9 mouse cellular contexts compared by ENCODE assay signal in the genomic region with DNA sequence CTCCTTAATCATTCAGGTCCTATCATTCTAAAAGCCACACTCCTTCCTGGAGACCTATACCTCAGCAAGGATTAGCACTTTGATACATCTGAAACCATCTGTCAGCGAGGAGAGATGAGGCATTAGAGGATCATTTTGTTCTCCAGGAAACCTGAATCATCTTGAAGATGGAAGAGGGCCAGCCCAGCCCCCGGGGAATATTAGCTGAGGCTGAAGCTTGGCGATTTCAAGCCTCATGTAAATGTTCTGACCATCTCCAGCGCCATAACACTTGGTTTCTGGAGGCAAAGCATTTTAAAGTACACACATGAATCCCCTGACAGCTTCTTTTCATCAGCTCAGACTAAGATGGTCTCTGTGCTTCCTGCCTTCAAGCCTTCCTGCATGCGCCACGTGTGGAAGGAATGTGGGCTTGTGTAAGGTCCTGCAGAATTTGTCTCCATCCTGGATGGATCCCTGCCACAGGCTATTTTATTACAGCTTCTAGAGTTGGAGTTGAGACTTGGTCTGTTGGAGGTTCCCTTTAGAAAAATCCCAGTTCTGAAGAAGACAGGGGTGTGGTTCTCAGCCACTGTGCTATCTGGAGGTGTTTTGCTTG. TPM values are rescaled to one million over a fixed set of nuclear protein-coding genes. Genes with fewer than 3 reads are reported as not detected.
A peak's percentile ranks its signal among the peaks of the same experiment; 100 is the strongest.
DNase-seq lines count a peak whose midpoint lies in the region; ATAC-seq and TF ChIP-seq lines count a peak whose summit lies in the region.
"Had no signal": no experiment of that assay in that cellular context is flagged by ENCODE, and none has a peak within 500 bp of the region (broad histone marks: within the 10 kb centered on the region; RNA-seq: fewer than 3 reads in every experiment).

No protein-coding gene starts in this region.

- ATAC-seq in liver, embryonic 11.5 days (replicated peaks; ENCODE audit: low FRiP score), result no peak
- no peak; the same call in 1 of the 2 replicates for ATAC-seq in limb, embryonic 14.5 days (ENCODE audit: low FRiP score, low read depth)
- no peak for ATAC-seq in granulocyte monocyte progenitor cell, adult 5-6 weeks (replicated peaks; ENCODE audit: poor library complexity, severe bottlenecking)

- TF ChIP-seq CTCF in heart, adult 2 months (IDR thresholded peaks at IDR 0.05), result peak; percentile 48

- H3K4me3 ChIP-seq in liver, embryonic 11.5 days (ENCODE audit: low read depth, low read length), result no peak overlapping the region; the same call in 1 of the 2 replicates
- no peak overlapping the region; the same call in 1 of the 2 replicates for H3K4me3 ChIP-seq in heart, adult 2 months
- H3K4me3 ChIP-seq in limb, embryonic 14.5 days (replicated peaks; ENCODE audit: low read length), result no peak overlapping the region

- H3K27ac ChIP-seq in liver, embryonic 11.5 days (ENCODE audit: low read depth, low read length), result no peak overlapping the region
- H3K27ac ChIP-seq in heart, adult 2 months, result no peak overlapping the region
- no peak overlapping the region for H3K27ac ChIP-seq in limb, embryonic 14.5 days (replicated peaks; ENCODE audit: low read depth, low read length)

- intact Hi-C loops in heart, adult 2 months (cut with DNase I), result loop anchor here (5.0 kb wide), 1 partner anchor 319 kb away; no protein-coding TSS in a partner anchor

- DNase-seq in liver, embryonic 11.5 days (ENCODE audit: low spot score), result no peak
- no peak for DNase-seq in liver
- DNase-seq in adrenal gland, postnatal 25 days, result peak; percentile 32
- peak; percentile 50 to 62 for DNase-seq in heart, adult 2 months
- DNase-seq in limb, embryonic 14.5 days (ENCODE audit: low spot score), result no peak
- no peak for DNase-seq in left cerebral cortex, adult 18-20 months (ENCODE audit: low spot score in 2 of 2)
- DNase-seq in thymus, postnatal 14 days, result no peak

- H3K79me2 ChIP-seq in heart, adult 2 months (replicated peaks; ENCODE audit: control insufficient read depth, insufficient read depth, low read length), result no peaks in the 10 kb centered on the region

- no peak overlapping the region for H3K9ac ChIP-seq in liver, embryonic 11.5 days (ENCODE audit: low read depth, low read length)
- H3K9ac ChIP-seq in heart, adult 2 months (ENCODE audit: low read depth, low read length), result no peak overlapping the region
- no peak overlapping the region for H3K9ac ChIP-seq in limb, embryonic 14.5 days (ENCODE audit: low read depth, low read length, severe bottlenecking)

- no peaks in the 10 kb centered on the region for H3K27me3 ChIP-seq in liver, embryonic 11.5 days (replicated peaks; ENCODE audit: control insufficient read depth, insufficient read depth, low read length)
- H3K27me3 ChIP-seq in heart, adult 2 months (ENCODE audit: control insufficient read depth, insufficient read depth, low read length), result no peaks in the 10 kb centered on the region
- no peaks in the 10 kb centered on the region for H3K27me3 ChIP-seq in limb, embryonic 14.5 days (ENCODE audit: control insufficient read depth, insufficient read depth, low read length)
- H3K27me3 ChIP-seq: limb, embryonic 12.5 days had no signal

- peak overlapping the region; percentile 78 for H3K4me2 ChIP-seq in liver, embryonic 11.5 days
- 0 out of 2 replicates have a peak overlapping the region, but pooled peaks have one; percentile 3 for H3K4me2 ChIP-seq in limb, embryonic 14.5 days (replicated peaks; ENCODE audit: low read depth, low read length, severe bottlenecking)

- TF ChIP-seq POLR2A in heart, adult 2 months (IDR thresholded peaks at IDR 0.05; ENCODE audit: insufficient read depth, low read depth, low read length), result no peak
- no peak for TF ChIP-seq POLR2A in limb, embryonic 14.5 days (IDR thresholded peaks at IDR 0.05; ENCODE audit: borderline replicate concordance, extremely low read depth, insufficient read depth, insufficient read length)

- WGBS in liver, embryonic 11.5 days, result 76% methylated on average over 6 of the region's 6 CpGs
- WGBS in heart, adult 2 months, result 37% methylated on average over 6 of the region's 6 CpGs
- WGBS in limb, embryonic 14.5 days, result 58% methylated on average over 6 of the region's 6 CpGs

- TF ChIP-seq EP300 in heart, adult 2 months (IDR thresholded peaks at IDR 0.05; ENCODE audit: insufficient read depth, low read depth, low read length), result no peak

- peaks cover 11% of the 10 kb centered on the region for H3K4me1 ChIP-seq in liver, embryonic 11.5 days (replicated peaks; ENCODE audit: control insufficient read depth, insufficient read depth, low read length)
- H3K4me1 ChIP-seq in heart, adult 2 months (ENCODE audit: control insufficient read depth, insufficient read depth, low read length), result peaks cover 11% of the 10 kb centered on the region
- peaks cover 9% of the 10 kb centered on the region for H3K4me1 ChIP-seq in limb, embryonic 14.5 days (ENCODE audit: control insufficient read depth, insufficient read depth, low read length)

- no peaks in the 10 kb centered on the region for H3K9me3 ChIP-seq in liver, embryonic 11.5 days (ENCODE audit: control insufficient read depth, low read length)
- no peaks in the 10 kb centered on the region for H3K9me3 ChIP-seq in limb, embryonic 14.5 days (ENCODE audit: control insufficient read depth, low read length)
- H3K9me3 ChIP-seq: limb, embryonic 12.5 days had no signal

- 0 out of 2 replicates have a peak, but pooled peaks cover under 1% of the 10 kb centered on the region for H3K36me3 ChIP-seq in liver, embryonic 11.5 days (ENCODE audit: control insufficient read depth, insufficient read depth, low read length)
- peaks cover 6% of the 10 kb centered on the region for H3K36me3 ChIP-seq in heart, adult 2 months (ENCODE audit: control insufficient read depth, insufficient read depth, low read length)
- H3K36me3 ChIP-seq in limb, embryonic 14.5 days (ENCODE audit: control insufficient read depth, insufficient read depth, low read length), result no peaks in the 10 kb centered on the region

RNA-seq across cellular contexts. Expression of a gene that starts 1.3 kb away (rescaled TPM):
- 64.4 and 70.2 TPM in 2 replicates for polyA plus RNA-seq in liver, embryonic 11.5 days (2014; fragmentation: Nextera tagmentation; extraction: Ambion mirVana)
- total RNA-seq in adrenal gland, postnatal 25 days (2021), result 60.7 and 70.8 TPM in 2 replicates
- 10 to 100 TPM; 92.3 to 100.0 TPM for total RNA-seq in heart, adult 2 months (2021)
- polyA plus RNA-seq in heart, adult 2 months (2012; rRNA removed), result 115 and 189 TPM in 2 replicates
- 47.4 and 48.1 TPM in 2 replicates for polyA plus RNA-seq in limb, embryonic 14.5 days (2012; rRNA removed)
- 100 and 112 TPM in 2 replicates for polyA plus RNA-seq in limb, embryonic 14.5 days (2014; fragmentation: Nextera tagmentation; extraction: Ambion mirVana)
- 51.4 and 54.4 TPM in 2 replicates for total RNA-seq in granulocyte monocyte progenitor cell, adult 5-6 weeks (2014; fragmentation: Nextera tagmentation)
- total RNA-seq in granulocyte monocyte progenitor cell, adult 5-6 weeks (2017), result 48.3 and 57.0 TPM in 2 replicates
- total RNA-seq in left cerebral cortex, adult 18-20 months (2021), result 10 to 100 TPM; 29.2 to 34.2 TPM

RNA-seq across cellular contexts. Expression of a gene that starts 54.5 kb away (rescaled TPM):
- polyA plus RNA-seq in liver, embryonic 11.5 days (2014; fragmentation: Nextera tagmentation; extraction: Ambion mirVana), result 0.27 and 0.52 TPM in 2 replicates
- 2.0 and 3.7 TPM in 2 replicates for total RNA-seq in adrenal gland, postnatal 25 days (2021)
- 1 to 10 TPM; 1.5 to 1.6 TPM for total RNA-seq in heart, adult 2 months (2021)
- 0.86 and 1.1 TPM in 2 replicates for polyA plus RNA-seq in heart, adult 2 months (2012; rRNA removed)
- 4.6 and 5.1 TPM in 2 replicates for polyA plus RNA-seq in limb, embryonic 14.5 days (2012; rRNA removed)
- 2.7 and 3.6 TPM in 2 replicates for polyA plus RNA-seq in limb, embryonic 14.5 days (2014; fragmentation: Nextera tagmentation; extraction: Ambion mirVana)
- not detected in 2 replicates for total RNA-seq in granulocyte monocyte progenitor cell, adult 5-6 weeks (2014; fragmentation: Nextera tagmentation)
- total RNA-seq in granulocyte monocyte progenitor cell, adult 5-6 weeks (2017), result not detected in 2 replicates
- total RNA-seq in left cerebral cortex, adult 18-20 months (2021), result 10 to 100 TPM; 56.9 to 63.9 TPM

Comparison
In these comparisons a context has a peak if more than half of its experiments do, and no peak if none do; other contexts are left out.
1. DNase-seq: peak in adrenal gland, postnatal 25 days (single experiment) and heart, adult 2 months (2 of 2); none in liver, embryonic 11.5 days (single experiment), liver (single experiment), limb, embryonic 14.5 days (single experiment), left cerebral cortex, adult 18-20 months (0 of 2) and thymus, postnatal 14 days (single experiment).
2. RNA of a gene that starts 54.5 kb away (total RNA-seq): 56.9 to 63.9 TPM in left cerebral cortex, adult 18-20 months; 2.0 to 3.7 TPM in adrenal gland, postnatal 25 days, 1.5 to 1.6 TPM in heart, adult 2 months and not detected in granulocyte monocyte progenitor cell, adult 5-6 weeks; every median in the first group is over 10 times any median in the second.